Mouse (Mus musculus) urinary bladder, postnatal 14 days (tissue): ENCODE results near the gene Prl2c5.
"Not testable (repeated sequence)": the region's sequence is repeated elsewhere in the genome, so short reads cannot be mapped to it uniquely, and the experiment has no call there.

ENCODE experiments used
- DNase-seq: peaks from one replicate; pipeline ENCODE4 v3.0.0; 2021; ENCODE audit warnings: low spot score

Gene Prl2c5

GRCm38 (mm10) chr13:13182415-13182814, at the start of gene Prl2c5:
Gene Prl2c5, plus strand, starts transcription at chr13:13182715.
- DNase-seq, result not testable (repeated sequence)

DNA sequence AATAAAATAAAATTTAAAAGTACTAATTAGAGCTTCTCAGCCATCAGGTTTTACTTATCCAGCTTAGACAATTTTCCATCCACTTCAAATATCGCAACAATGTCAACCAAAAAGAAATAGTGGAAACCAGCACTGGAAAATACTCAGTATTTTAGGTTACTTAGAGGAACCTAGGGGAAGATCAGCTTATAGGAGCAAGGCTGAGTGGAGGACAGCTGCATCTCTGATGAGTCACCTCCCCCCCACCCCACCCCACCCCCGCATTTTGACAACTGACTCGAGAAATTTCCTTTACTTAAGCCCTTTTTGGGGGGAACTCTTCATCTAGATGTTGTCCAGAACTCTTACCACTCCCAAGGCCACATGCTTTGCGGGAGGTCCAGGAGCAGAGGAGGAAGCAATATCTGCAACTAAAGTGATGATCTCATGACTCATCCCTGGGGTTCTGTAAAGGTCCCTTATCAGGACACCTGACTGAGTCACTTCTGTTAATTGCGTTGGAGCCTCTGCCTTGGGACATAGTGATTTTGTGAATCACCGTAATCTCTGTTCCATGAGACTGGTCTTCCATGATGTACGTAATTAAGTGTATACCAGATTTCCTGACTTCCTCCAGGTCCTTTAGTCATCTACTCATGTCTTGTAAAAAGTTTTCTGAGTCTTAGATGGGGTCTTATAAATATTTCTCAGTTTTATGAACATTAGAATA, 19.6 kb upstream of the Prl2c5 start:
- DNase-seq, result not testable (repeated sequence)

DNA sequence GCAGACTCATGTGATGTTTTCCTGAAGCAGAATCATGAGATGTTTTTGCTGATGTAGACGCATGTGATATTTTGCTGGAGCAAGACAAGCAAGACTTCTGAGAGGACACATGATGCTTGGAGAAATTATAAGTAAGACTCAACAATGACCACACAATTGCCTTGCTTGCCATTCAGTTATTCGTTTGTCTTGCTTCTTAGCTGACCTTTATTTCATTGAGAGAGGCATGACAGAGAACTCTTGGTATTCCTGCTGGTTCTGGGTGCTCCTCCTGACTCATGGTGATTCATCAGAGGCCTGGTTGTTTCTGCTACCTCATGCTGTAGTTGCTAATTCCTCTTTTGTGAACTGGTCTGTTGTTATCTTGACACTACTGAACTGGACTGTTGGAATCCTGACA, 13.9 kb upstream of the Prl2c5 start:
- not testable (repeated sequence) for DNase-seq

- not testable (repeated sequence) for DNase-seq
These were observed 8.8 kb upstream of the Prl2c5 start for GRCm38 (mm10) chr13:13173616-13174136.

GRCm38 (mm10) chr13:13175736-13176135, 6.8 kb upstream of the Prl2c5 start:
- DNase-seq, result not testable (repeated sequence)

GRCm38 (mm10) chr13:13211168-13211567, 28.7 kb downstream of the Prl2c5 start:
- DNase-seq, result not testable (repeated sequence)

DNA sequence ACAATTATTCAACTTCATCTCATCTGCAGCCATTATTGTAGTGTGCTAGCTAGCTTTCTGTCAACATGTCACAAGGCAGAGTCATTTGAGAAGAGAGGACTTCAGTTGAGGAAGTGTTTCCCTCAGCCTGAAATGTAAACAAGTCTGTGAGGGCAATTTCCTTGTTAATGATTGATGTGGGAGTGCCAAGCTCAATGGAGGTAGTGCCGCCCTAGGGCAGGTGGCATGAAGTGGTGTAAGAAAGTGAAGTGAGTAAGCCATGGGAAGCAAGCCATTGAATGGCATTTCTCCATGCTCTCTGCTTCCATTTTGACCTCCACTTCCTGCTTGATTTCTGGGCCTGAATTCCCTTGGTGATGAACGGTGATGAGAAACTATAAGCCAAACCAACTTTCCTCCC, 33.8 kb downstream of the Prl2c5 start:
- not testable (repeated sequence) for DNase-seq

- DNase-seq, result not testable (repeated sequence)
These were observed 37.7 kb downstream of the Prl2c5 start for GRCm38 (mm10) chr13:13220231-13220630.

GRCm38 (mm10) chr13:13237456-13237855, 54.9 kb downstream of the Prl2c5 start:
- peak; percentile 72 for DNase-seq
